Mouse (Mus musculus) hindbrain, embryonic 14.5 days (tissue): ENCODE measurements around the gene Prss27. TPM values are rescaled to one million over a fixed set of nuclear protein-coding genes. Genes with fewer than 3 reads are reported as not detected.

Experiments used
- ATAC-seq: fragments of 200-750 bp; cut with Nextera tagmentation; 2 replicates; pipeline ENCODE4 v1.8.0; 2017; ENCODE audit warnings: moderate number of reproducible peaks, mild to moderate bottlenecking, moderate TSS enrichment, moderate library complexity; ENCODE audit not compliant: low FRiP score
- DNase-seq: peaks from one replicate; pipeline ENCODE4 v3.0.0-alpha.2; 2015; ENCODE audit warnings: low spot score
- H3K27ac ChIP-seq: fragments of 300-500 bp; sonication (generic); 2 replicates; pipeline ENCODE4 v1.5.1; 2014; ENCODE audit warnings: mild to moderate bottlenecking, moderate library complexity
- H3K27me3 ChIP-seq: fragments of 300-500 bp; sonication (generic); 2 replicates; pipeline ENCODE4 v1.6.1; 2014; ENCODE audit warnings: mild to moderate bottlenecking, low read length, mixed read lengths; ENCODE audit not compliant: control insufficient read depth, insufficient read depth
- H3K36me3 ChIP-seq: fragments of 300-500 bp; sonication (generic); replicated peaks from 2 replicates; pipeline ENCODE4 v1.6.1; 2014; ENCODE audit not compliant: control insufficient read depth, insufficient read depth
- H3K4me1 ChIP-seq: fragments of 300-500 bp; sonication (generic); replicated peaks from 2 replicates; pipeline ENCODE4 v1.6.1; 2014; ENCODE audit warnings: antibody characterized with exemption, low read length, mixed read lengths; ENCODE audit not compliant: control insufficient read depth, insufficient read depth
- H3K4me2 ChIP-seq: fragments of 300-500 bp; sonication (generic); replicated peaks from 2 replicates; pipeline ENCODE4 v1.6.1; 2014; ENCODE audit warnings: mild to moderate bottlenecking, moderate library complexity
- H3K4me3 ChIP-seq: fragments of 300-500 bp; sonication (generic); replicated peaks from 2 replicates; pipeline ENCODE4 v1.5.1; 2014; ENCODE audit warnings: mild to moderate bottlenecking, low read length
- H3K9ac ChIP-seq: fragments of 300-500 bp; sonication (generic); 2 replicates; pipeline ENCODE4 v1.6.1; 2014
- H3K9me3 ChIP-seq: fragments of 300-500 bp; sonication (generic); 2 replicates; pipeline ENCODE4 v1.6.1; 2016; ENCODE audit warnings: low read length; ENCODE audit not compliant: control insufficient read depth
- WGBS: fragments of 180-500 bp; shearing (Covaris S2); extraction: QIAGEN DNeasy Blood & Tissue Kit; methylation state at CpG from one replicate; pipeline ENCODE4 v1.1.7; 2014; 5-methylcytosine and 5-hydroxymethylcytosine counted together
- polyA plus RNA-seq: library from polyadenylated mRNA; unstranded; fragments of >200 nt; fragmentation: Nextera tagmentation; extraction: Ambion mirVana; gene quantifications from 2 replicates; pipeline ENCODE4 v1.2.1, GENCODE M21; 2014

Gene Prss27
- 0.16 TPM in 1 of 2 replicates, not detected in the other for polyA plus RNA-seq

GRCm38 (mm10) chr17:24037844-24038243 is at the start of gene Prss27:
Gene Prss27 (plus strand): TSS chr17:24038144.
- Histone ChIP-seq H3K27me3 (no peaks in the 10 kb centered on the region), H3K27ac (no peak within 1 kb of the TSS), H3K36me3 (no peaks in the 10 kb centered on the region), H3K4me1 (no peaks in the 10 kb centered on the region), H3K9ac (no peak within 1 kb of the TSS), H3K4me2 (no peak within 1 kb of the TSS), H3K9me3 (no peaks in the 10 kb centered on the region), H3K4me3 (no peak within 1 kb of the TSS)
- ATAC-seq (no peak), DNase-seq (no peak)
- 72% methylated on average over 4 of the region's 4 CpGs for WGBS

GRCm38 (mm10) chr17:23989802-23990201 is 48.1 kb upstream of the Prss27 start:
- H3K9ac ChIP-seq: no peak overlapping the region
- H3K36me3 ChIP-seq: no peaks in the 10 kb centered on the region
- WGBS: 59% methylated on average over 2 of the region's 2 CpGs
- ATAC-seq (no peak), DNase-seq (no peak)
- no peak overlapping the region for H3K4me3 ChIP-seq
- H3K4me2 ChIP-seq: no peak overlapping the region
- H3K9me3 ChIP-seq: no peaks in the 10 kb centered on the region
- peaks cover 5% of the 10 kb centered on the region; the same call in 1 of the 2 replicates for H3K4me1 ChIP-seq
- H3K27ac ChIP-seq: no peak overlapping the region
- H3K27me3 ChIP-seq: no peaks in the 10 kb centered on the region

DNA sequence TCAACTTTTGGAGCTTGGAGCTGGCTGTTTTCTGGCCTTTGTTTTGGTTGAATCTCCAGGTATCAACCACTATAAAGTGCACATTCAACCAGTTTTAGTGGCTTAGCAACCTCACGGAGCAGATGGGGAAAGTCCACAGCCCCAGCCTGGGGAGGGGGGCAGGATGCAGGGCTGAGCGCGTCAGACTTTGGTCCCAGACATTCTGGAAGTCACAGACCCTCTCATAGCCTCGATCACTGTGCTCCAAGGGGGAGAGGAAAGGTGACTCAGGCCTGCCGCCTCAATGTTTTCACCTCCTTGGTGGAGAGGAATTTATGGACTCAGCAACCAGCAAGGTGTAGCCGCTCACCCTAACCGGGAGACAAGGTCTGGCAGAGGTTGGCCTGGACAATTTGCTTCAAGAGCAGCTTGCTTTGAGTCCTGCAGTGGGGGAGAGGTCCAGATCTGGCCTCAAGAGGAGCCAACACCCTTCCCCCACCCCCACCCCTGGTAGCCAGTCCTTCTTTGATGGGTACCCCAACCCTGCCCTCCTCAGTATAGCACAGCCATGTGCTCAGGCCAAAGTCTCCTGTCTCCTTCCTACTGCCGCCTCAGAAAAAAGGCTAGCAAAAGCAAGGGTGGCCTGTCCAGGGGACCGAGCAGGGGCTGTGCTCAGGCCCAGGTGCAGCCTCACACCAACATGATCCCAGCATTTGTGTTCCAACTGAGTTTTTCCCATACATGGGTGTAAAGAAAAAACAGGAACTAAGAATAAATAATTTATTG is 45.0 kb upstream of the Prss27 start:
- Histone ChIP-seq H3K4me2 (peak overlapping the region; percentile 53), H3K4me1 (peaks cover 5% of the 10 kb centered on the region; the same call in 1 of the 2 replicates), H3K27me3 (no peaks in the 10 kb centered on the region), H3K9me3 (no peaks in the 10 kb centered on the region), H3K27ac (no peak overlapping the region), H3K9ac (peak overlapping the region; percentile 46; the same call in 1 of the 2 replicates), H3K36me3 (no peaks in the 10 kb centered on the region), H3K4me3 (peak overlapping the region; percentile 21)
- 75% methylated on average over 9 of the region's 9 CpGs for WGBS
- ATAC-seq (peak; percentile 67), DNase-seq (no peak)

DNA sequence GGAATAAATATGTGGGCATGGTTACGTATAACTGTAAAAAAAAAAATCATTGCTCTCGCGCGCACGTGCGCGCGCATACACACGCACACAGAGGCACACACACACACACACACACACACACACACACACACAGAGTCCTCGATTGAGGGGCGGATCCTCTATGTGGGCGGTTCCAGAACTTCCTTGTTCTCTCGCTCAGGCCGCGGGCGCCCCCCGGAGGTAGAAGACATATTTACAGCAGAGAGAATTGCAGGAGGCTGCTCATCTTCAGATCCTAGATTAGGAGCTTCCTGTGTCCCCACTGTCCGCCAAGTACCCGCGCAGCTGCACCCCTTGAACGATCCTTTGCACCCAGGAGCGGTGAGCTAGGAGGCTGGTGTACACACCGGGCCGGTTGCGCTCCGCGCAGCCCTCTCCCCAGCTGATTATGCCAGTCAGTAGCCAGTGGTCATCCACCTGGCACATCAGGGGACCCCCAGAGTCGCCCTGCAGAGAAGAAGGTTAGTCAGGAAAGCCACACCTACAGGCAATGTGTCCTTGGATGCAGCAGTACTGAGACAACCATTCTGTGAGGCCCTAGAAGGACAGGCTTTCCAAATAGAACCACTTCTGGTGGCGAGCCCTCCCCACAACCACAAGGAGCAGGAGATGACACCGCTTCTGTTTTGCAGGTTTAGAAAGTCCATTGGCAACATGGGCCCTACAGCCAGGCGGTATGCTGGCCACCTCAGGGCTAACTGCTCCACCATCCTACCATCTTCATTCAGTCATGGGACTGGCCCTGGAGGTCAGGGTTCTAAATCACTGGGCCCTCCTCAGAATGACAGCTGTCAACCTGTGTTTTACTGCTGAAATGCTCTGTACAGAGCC is 44.1 kb upstream of the Prss27 start:
- Histone ChIP-seq H3K9ac (peak overlapping the region; percentile 66), H3K4me3 (peak overlapping the region; percentile 21), H3K4me2 (peak overlapping the region; percentile 53), H3K4me1 (peaks cover 5% of the 10 kb centered on the region; the same call in 1 of the 2 replicates), H3K36me3 (no peaks in the 10 kb centered on the region), H3K27me3 (no peaks in the 10 kb centered on the region), H3K27ac (no peak overlapping the region), H3K9me3 (no peaks in the 10 kb centered on the region)
- ATAC-seq (peak; percentile 79), DNase-seq (peak; percentile 95)
- WGBS: 11% methylated on average over 31 of the region's 31 CpGs

DNA sequence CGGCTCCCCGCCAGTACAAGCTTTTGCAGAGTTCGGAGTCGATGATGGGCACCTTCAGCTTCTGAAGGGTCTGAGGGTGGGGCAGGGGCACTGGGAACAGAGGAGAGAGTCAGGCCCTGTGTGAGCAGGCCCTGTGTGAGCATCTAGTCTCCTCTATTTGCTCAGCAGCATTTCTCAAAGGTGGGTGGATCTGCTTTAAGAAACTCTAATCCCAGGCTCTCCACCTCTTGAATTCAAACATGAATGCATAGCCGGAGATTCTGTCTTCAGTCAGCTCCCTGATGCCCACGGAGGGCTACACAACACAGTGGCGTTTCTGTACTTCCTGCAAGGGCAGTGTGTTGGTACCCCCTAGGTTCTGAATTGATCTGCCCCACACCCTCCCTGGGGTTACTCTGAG is 43.3 kb upstream of the Prss27 start:
- no peak for DNase-seq
- peaks cover 5% of the 10 kb centered on the region; the same call in 1 of the 2 replicates for H3K4me1 ChIP-seq
- H3K27ac ChIP-seq: no peak overlapping the region
- no peak overlapping the region for H3K9ac ChIP-seq
- H3K4me3 ChIP-seq: no peak overlapping the region
- no peaks in the 10 kb centered on the region for H3K27me3 ChIP-seq
- 78% methylated on average over 7 of the region's 7 CpGs for WGBS
- no peaks in the 10 kb centered on the region for H3K36me3 ChIP-seq
- no peak overlapping the region for H3K4me2 ChIP-seq
- H3K9me3 ChIP-seq: no peaks in the 10 kb centered on the region
- ATAC-seq: no peak

- Histone ChIP-seq H3K4me3 (no peak overlapping the region), H3K36me3 (no peaks in the 10 kb centered on the region), H3K9me3 (no peaks in the 10 kb centered on the region), H3K4me1 (peaks cover 5% of the 10 kb centered on the region; the same call in 1 of the 2 replicates), H3K27ac (no peak overlapping the region), H3K4me2 (no peak overlapping the region), H3K9ac (no peak overlapping the region), H3K27me3 (no peaks in the 10 kb centered on the region)
- 28% methylated on average over 1 of the region's 1 CpGs for WGBS
- ATAC-seq (no peak), DNase-seq (no peak)
These were observed 42.5 kb upstream of the Prss27 start for GRCm38 (mm10) chr17:23995421-23995820.

DNA sequence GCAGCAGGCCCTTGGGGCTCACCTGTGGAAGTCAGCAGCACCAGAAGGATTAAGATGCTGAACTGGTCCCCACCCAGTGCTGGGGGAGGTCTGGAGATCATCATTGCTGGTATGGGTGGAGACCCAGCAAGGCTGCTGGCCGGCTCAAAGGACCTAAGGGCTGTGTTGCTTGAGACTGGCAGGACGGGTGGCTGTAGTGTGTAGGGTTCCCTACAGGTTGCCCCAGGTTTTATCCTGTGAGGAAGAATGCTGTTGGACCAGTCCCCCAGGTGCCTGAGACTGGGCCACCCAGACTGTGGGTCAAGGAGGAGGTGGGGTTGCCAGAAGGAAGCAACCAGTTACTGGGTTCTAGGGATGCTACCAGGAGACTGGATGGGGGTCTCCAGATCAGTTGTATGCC is 40.0 kb upstream of the Prss27 start, which contains the start of gene Prss22:
TSS of gene Prss22 (minus strand) at position 200 of the 400 bp plus-strand sequence.
- Histone ChIP-seq H3K4me2 (no peak within 1 kb of the TSS), H3K4me1 (peaks cover 4% of the 10 kb centered on the region; the same call in 1 of the 2 replicates), H3K9ac (no peak within 1 kb of the TSS), H3K36me3 (no peaks in the 10 kb centered on the region), H3K9me3 (no peaks in the 10 kb centered on the region), H3K27ac (no peak within 1 kb of the TSS), H3K4me3 (no peak within 1 kb of the TSS), H3K27me3 (no peaks in the 10 kb centered on the region)
- DNase-seq: no peak
- WGBS: 65% methylated on average over 2 of the region's 2 CpGs
- no peak for ATAC-seq

GRCm38 (mm10) chr17:23998383-23998782 is 39.6 kb upstream of the Prss27 start:
- ATAC-seq (no peak), DNase-seq (no peak)
- no peaks in the 10 kb centered on the region for H3K4me1 ChIP-seq
- WGBS: 93% methylated on average over 6 of the region's 6 CpGs
- H3K36me3 ChIP-seq: no peaks in the 10 kb centered on the region
- no peaks in the 10 kb centered on the region for H3K9me3 ChIP-seq
- H3K27me3 ChIP-seq: no peaks in the 10 kb centered on the region
- H3K4me3 ChIP-seq: no peak overlapping the region
- H3K4me2 ChIP-seq: no peak overlapping the region
- H3K9ac ChIP-seq: no peak overlapping the region
- no peak overlapping the region for H3K27ac ChIP-seq

DNA sequence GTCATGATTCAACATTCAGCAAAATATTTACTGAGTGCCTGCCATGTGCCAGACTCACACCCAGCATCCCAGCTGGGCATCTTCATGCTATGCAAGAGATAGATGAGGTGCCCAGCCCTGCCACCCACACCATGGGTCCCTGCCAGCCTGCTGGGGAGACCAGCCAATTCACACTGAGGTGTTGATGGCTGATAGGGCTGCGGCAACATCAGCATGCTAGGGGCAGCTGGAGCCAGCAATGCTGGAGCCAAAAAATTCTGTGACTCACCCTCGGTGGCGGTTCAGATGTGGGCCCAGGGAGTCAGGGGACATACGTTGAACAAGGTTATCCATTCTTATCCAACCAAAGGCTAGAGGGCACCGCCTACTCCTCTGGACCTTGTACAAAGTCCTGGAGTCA is 37.5 kb upstream of the Prss27 start:
- ATAC-seq (no peak), DNase-seq (no peak)
- no peak overlapping the region for H3K4me3 ChIP-seq
- H3K4me2 ChIP-seq: no peak overlapping the region
- H3K4me1 ChIP-seq: no peaks in the 10 kb centered on the region
- no peak overlapping the region for H3K27ac ChIP-seq
- 78% methylated on average over 5 of the region's 5 CpGs for WGBS
- no peaks in the 10 kb centered on the region for H3K9me3 ChIP-seq
- H3K27me3 ChIP-seq: no peaks in the 10 kb centered on the region
- H3K36me3 ChIP-seq: no peaks in the 10 kb centered on the region
- H3K9ac ChIP-seq: no peak overlapping the region
